Mouse (Mus musculus) olfactory bulb, adult 2 months (tissue): ENCODE results near the gene Nxpe3.

Experiments
- CTCF ChIP-seq: fragments of 200-500 bp; IDR thresholded peaks from 2 replicates; pipeline ENCODE4 v1.5.1; 2012; ENCODE audit warnings: low read depth, mild to moderate bottlenecking, low read length, moderate library complexity; ENCODE audit not compliant: insufficient read depth
- POLR2A ChIP-seq: fragments of 200-500 bp; IDR thresholded peaks from 2 replicates; pipeline ENCODE4 v1.6.1; 2012; ENCODE audit warnings: mild to moderate bottlenecking, low read depth, low read length, moderate library complexity; ENCODE audit not compliant: insufficient read depth

GRCm38 (mm10) chr16:55863832-55864231 is 31.3 kb downstream of the Nxpe3 start:
- TF ChIP-seq POLR2A (no peak), CTCF (no peak)
